Mouse (Mus musculus) embryonic fibroblast, embryonic 13.5 days (primary cell): Measurements from ENCODE around the gene Klhl26.

Source experiments
- CTCF ChIP-seq: IDR thresholded peaks from 2 replicates; pipeline ENCODE4 v1.5.1; 2011; ENCODE audit warnings: mild to moderate bottlenecking, control low read depth, low read length, moderate library complexity, borderline replicate concordance; ENCODE audit not compliant: insufficient read depth
- POLR2A ChIP-seq: IDR thresholded peaks from 2 replicates; pipeline ENCODE4 v1.6.1; 2011; ENCODE audit warnings: low read depth, mild to moderate bottlenecking, control low read depth, low read length, moderate library complexity

DNA sequence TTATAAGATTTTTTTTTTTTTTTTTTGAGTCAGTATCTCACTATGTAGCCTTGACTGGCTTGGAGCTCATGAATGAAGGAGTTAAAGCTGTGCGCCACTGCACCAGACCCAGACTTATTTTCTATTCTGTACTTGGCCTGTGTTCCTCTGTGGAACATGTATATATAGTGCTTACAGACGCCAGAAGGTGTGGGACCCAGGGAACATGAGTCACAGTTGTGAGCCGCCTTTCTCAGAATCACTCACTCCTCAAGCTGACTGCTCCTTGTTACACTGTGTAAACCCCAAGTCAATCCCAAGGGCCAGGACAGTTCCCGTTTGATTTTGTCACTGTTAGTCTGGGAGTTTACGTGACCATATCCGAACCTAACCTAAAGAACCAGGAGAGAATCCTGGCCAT is 42.3 kb upstream of the Klhl26 start:
- TF ChIP-seq CTCF (no peak), POLR2A (no peak)
